Mouse (Mus musculus): Measurements from ENCODE around the gene Ptpn18.

DNA sequence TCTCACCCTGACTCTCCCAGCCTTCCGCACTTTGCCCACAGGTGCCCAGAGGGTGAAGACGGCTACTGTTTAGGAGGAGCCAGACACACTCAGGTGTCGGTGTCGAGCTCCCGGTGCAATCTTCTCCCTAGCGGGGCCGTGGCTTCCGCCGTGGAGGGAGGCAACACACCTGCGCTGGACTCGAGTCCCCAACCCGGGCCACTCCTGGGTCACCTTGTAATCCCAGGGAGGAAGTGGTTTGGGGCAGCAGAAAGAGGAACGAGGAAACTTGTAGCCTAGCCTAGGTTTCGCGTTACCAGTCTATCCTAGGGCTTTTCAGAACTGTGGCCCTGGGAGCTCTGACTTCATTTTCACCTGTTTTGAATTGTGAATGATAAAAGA lies 489 bp downstream of the Ptpn18 start:
- TF ChIP-seq CTCF (IDR thresholded peaks at IDR 0.05 in 2 of 3, conservative IDR thresholded peaks at IDR 0.05 in 1 of 3; ENCODE audit: control insufficient read depth in 1 of 3, insufficient read depth in 1 of 3, low read depth in 2 of 3, low read length in 3 of 3, poor library complexity in 1 of 3, severe bottlenecking in 1 of 3) (no peak), EP300 (IDR thresholded peaks at IDR 0.05; ENCODE audit: low read depth in 1 of 2, low read length in 2 of 2) (no peak), POLR2A (IDR thresholded peaks at IDR 0.05; ENCODE audit: control insufficient read depth in 1 of 2, insufficient read depth in 1 of 2, low read depth in 1 of 2, low read length in 2 of 2, poor library complexity in 1 of 2) (no peak), E2F4 (IDR thresholded peaks at IDR 0.05; ENCODE audit: borderline replicate concordance, low read depth, low read length) (no peak), CHD2 (IDR thresholded peaks at IDR 0.05; ENCODE audit: low read length) (no peak), ZC3H11A (IDR thresholded peaks at IDR 0.05; ENCODE audit: low read depth, low read length) (no peak)
